Comparison of ENCODE assay signal across 8 mouse cellular contexts in the genomic region with DNA sequence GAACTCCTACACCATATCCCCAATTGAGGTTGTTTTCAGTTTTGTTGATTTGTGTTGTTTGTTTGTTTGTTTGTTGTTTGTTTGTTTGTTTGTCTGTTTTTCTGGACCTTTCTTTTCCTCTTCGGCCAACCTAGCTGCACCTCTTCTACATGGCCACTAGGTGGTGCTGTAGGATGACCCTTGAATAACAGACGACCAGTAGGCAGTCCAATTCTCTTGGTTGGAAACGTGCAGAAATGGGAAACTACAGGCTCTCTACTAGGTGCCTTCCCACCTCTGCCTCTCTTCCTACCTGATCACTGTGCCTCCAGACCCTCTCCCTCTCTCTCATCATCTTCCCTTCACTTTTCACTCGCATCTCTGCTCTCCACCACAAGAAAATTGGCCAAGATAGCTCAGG. TPM values are rescaled to one million over a fixed set of nuclear protein-coding genes. Genes with fewer than 3 reads are reported as not detected.
A peak's percentile ranks its signal among the peaks of the same experiment; 100 is the strongest.
DNase-seq lines count a peak whose midpoint lies in the region; ATAC-seq and TF ChIP-seq lines count a peak whose summit lies in the region.

No protein-coding gene starts in this region.

- 1% methylated on average over 4 of the region's 4 CpGs for WGBS in forebrain, postnatal 0 days
- 5% methylated on average over 4 of the region's 4 CpGs for WGBS in midbrain, embryonic 16.5 days

- no peak overlapping the region for H3K9ac ChIP-seq in forebrain, postnatal 0 days
- H3K9ac ChIP-seq in midbrain, embryonic 16.5 days (ENCODE audit: low read depth, low read length), result no peak overlapping the region

- H3K27me3 ChIP-seq in G1E (ENCODE audit: insufficient read depth, low read length), result no peaks in the 10 kb centered on the region
- H3K27me3 ChIP-seq in forebrain, postnatal 0 days (ENCODE audit: insufficient read depth, low read length), result no peaks in the 10 kb centered on the region
- H3K27me3 ChIP-seq in midbrain, embryonic 16.5 days (ENCODE audit: control insufficient read depth, insufficient read depth, low read depth, low read length), result no peaks in the 10 kb centered on the region

- H3K36me3 ChIP-seq in G1E (replicated peaks), result no peaks in the 10 kb centered on the region
- no peaks in the 10 kb centered on the region for H3K36me3 ChIP-seq in forebrain, postnatal 0 days (ENCODE audit: insufficient read depth)
- H3K36me3 ChIP-seq in midbrain, embryonic 16.5 days (ENCODE audit: control insufficient read depth, insufficient read depth, low read length), result no peaks in the 10 kb centered on the region

- H3K4me2 ChIP-seq in forebrain, postnatal 0 days (ENCODE audit: low read depth), result no peak overlapping the region
- H3K4me2 ChIP-seq in midbrain, embryonic 16.5 days (ENCODE audit: low read length), result no peak overlapping the region

- no peaks in the 10 kb centered on the region for H3K4me1 ChIP-seq in G1E (ENCODE audit: insufficient read depth, low read depth, low read length)
- no peaks in the 10 kb centered on the region for H3K4me1 ChIP-seq in forebrain, postnatal 0 days (ENCODE audit: insufficient read depth)
- H3K4me1 ChIP-seq in midbrain, embryonic 16.5 days (ENCODE audit: control insufficient read depth, insufficient read depth, low read length), result no peaks in the 10 kb centered on the region

- no peak overlapping the region for H3K27ac ChIP-seq in forebrain, postnatal 0 days (ENCODE audit: low read depth, low read length)
- no peak overlapping the region for H3K27ac ChIP-seq in midbrain, embryonic 16.5 days (ENCODE audit: low read length)

- ATAC-seq in G1E (ENCODE audit: extremely low read depth, insufficient number of reproducible peaks, low FRiP score, poor library complexity, severe bottlenecking), result no peak; the same call in 1 of the 2 replicates
- ATAC-seq in forebrain, postnatal 0 days, result peak; percentile 74
- peak; percentile 77 for ATAC-seq in midbrain, embryonic 16.5 days

- TF ChIP-seq CTCF in G1E (IDR thresholded peaks at IDR 0.05; ENCODE audit: low read depth, low read length), result peak; percentile 67
- TF ChIP-seq CTCF in forebrain, postnatal 0 days (IDR thresholded peaks at IDR 0.05; ENCODE audit: low read depth), result peak; percentile 95

- peak; percentile 62 for DNase-seq in layer of hippocampus, adult 11-12 months (ENCODE audit: low spot score)
- DNase-seq in layer of hippocampus, adult 9-10 months (ENCODE audit: low spot score), result no peak
- DNase-seq in G1E (ENCODE audit: low spot score), result peak; percentile 18
- peak; percentile 70 to 84 for DNase-seq in cerebellum, adult 18-20 months
- DNase-seq in forebrain, postnatal 0 days, result peak; percentile 79
- DNase-seq in layer of hippocampus, postnatal 14 days (ENCODE audit: low spot score in 2 of 2), result peak; percentile 41 to 82
- no peak for DNase-seq in ovary, postnatal 14 days (ENCODE audit: low spot score)

- H3K4me3 ChIP-seq in G1E (ENCODE audit: low read depth, low read length), result no peak overlapping the region
- no peak overlapping the region for H3K4me3 ChIP-seq in forebrain, postnatal 0 days (ENCODE audit: low read depth, low read length)
- no peak overlapping the region for H3K4me3 ChIP-seq in midbrain, embryonic 16.5 days (ENCODE audit: low read depth, low read length)

- H3K9me3 ChIP-seq in G1E (replicated peaks), result no peaks in the 10 kb centered on the region
- no peaks in the 10 kb centered on the region for H3K9me3 ChIP-seq in forebrain, postnatal 0 days (ENCODE audit: low read length)
- H3K9me3 ChIP-seq in midbrain, embryonic 16.5 days (replicated peaks; ENCODE audit: control insufficient read depth, low read length, poor library complexity, severe bottlenecking), result no peaks in the 10 kb centered on the region

RNA-seq across cellular contexts. Expression of a gene that starts 6.9 kb away (rescaled TPM):
- total RNA-seq in G1E (2014; fragmentation: Nextera tagmentation), result not detected in 2 replicates
- total RNA-seq in G1E (2017), result under 0.01 and 0.11 TPM in 2 replicates
- not detected in 2 replicates for polyA plus RNA-seq in G1E (2012)
- total RNA-seq in forebrain, postnatal 0 days (2014; rRNA removed), result 9.6 and 11.3 TPM in 2 replicates
- 0.42 and 1.0 TPM in 2 replicates for polyA plus RNA-seq in forebrain, postnatal 0 days (2015; fragmentation: Nextera tagmentation; extraction: Ambion mirVana)
- 10 to 100 TPM; 76.1 to 82.3 TPM for total RNA-seq in layer of hippocampus, postnatal 14 days (2021)
- polyA plus RNA-seq in midbrain, embryonic 16.5 days (2015; fragmentation: Nextera tagmentation; extraction: Ambion mirVana), result 1.6 TPM in 2 replicates

RNA-seq across cellular contexts. Expression of a gene that starts 58.1 kb away (rescaled TPM):
- total RNA-seq in G1E (2014; fragmentation: Nextera tagmentation) (not detected in 2 replicates), G1E (2017) (not detected in 2 replicates)
- polyA plus RNA-seq in G1E (2012), result not detected in 2 replicates
- 30.4 and 34.7 TPM in 2 replicates for total RNA-seq in forebrain, postnatal 0 days (2014; rRNA removed)
- polyA plus RNA-seq in forebrain, postnatal 0 days (2015; fragmentation: Nextera tagmentation; extraction: Ambion mirVana), result 8.1 and 13.9 TPM in 2 replicates
- 10 to 100 TPM; 13.8 to 17.1 TPM for total RNA-seq in layer of hippocampus, postnatal 14 days (2021)
- 16.0 and 17.8 TPM in 2 replicates for polyA plus RNA-seq in midbrain, embryonic 16.5 days (2015; fragmentation: Nextera tagmentation; extraction: Ambion mirVana)

Comparison
In these comparisons a context has a peak if more than half of its experiments do, and no peak if none do; other contexts are left out.
1. DNase-seq: peak in layer of hippocampus, adult 11-12 months (single experiment), G1E (single experiment), cerebellum, adult 18-20 months (2 of 2), forebrain, postnatal 0 days (single experiment) and layer of hippocampus, postnatal 14 days (2 of 2); none in layer of hippocampus, adult 9-10 months (single experiment) and ovary, postnatal 14 days (single experiment).
2. RNA of a gene that starts 58.1 kb away (total RNA-seq): 30.4 to 34.7 TPM in forebrain, postnatal 0 days and 13.8 to 17.1 TPM in layer of hippocampus, postnatal 14 days; not detected in G1E; every median in the first group is over 10 times any median in the second.